Mouse (Mus musculus) heart, postnatal 0 days (tissue): ENCODE measurements around the gene Lmbr1. TPM values are rescaled to one million over a fixed set of nuclear protein-coding genes. Genes with fewer than 3 reads are reported as not detected.

ENCODE experiments used
- ATAC-seq: fragments of 200-750 bp; cut with Nextera tagmentation; 2 replicates; pipeline ENCODE4 v1.8.0; 2017; ENCODE audit warnings: low read depth, moderate number of reproducible peaks, moderate library complexity; ENCODE audit not compliant: insufficient read depth
- DNase-seq: peaks from one replicate; pipeline ENCODE4 v3.0.0-alpha.2; 2016; ENCODE audit warnings: low spot score
- H3K27ac ChIP-seq: fragments of 300-500 bp; sonication (generic); 2 replicates; pipeline ENCODE4 v1.5.1; 2014; ENCODE audit warnings: low read depth, mild to moderate bottlenecking
- H3K27me3 ChIP-seq: fragments of 300-500 bp; sonication (generic); 2 replicates; pipeline ENCODE4 v1.6.1; 2014; ENCODE audit warnings: low read length, mixed read lengths; ENCODE audit not compliant: control insufficient read depth, insufficient read depth
- H3K36me3 ChIP-seq: fragments of 300-500 bp; sonication (generic); replicated peaks from 2 replicates; pipeline ENCODE4 v1.6.1; 2014; ENCODE audit warnings: low read length, mixed read lengths; ENCODE audit not compliant: control insufficient read depth, insufficient read depth
- H3K4me1 ChIP-seq: fragments of 300-500 bp; sonication (generic); 2 replicates; pipeline ENCODE4 v1.6.1; 2014; ENCODE audit warnings: antibody characterized with exemption; ENCODE audit not compliant: control insufficient read depth, insufficient read depth
- H3K4me2 ChIP-seq: fragments of 300-500 bp; sonication (generic); 2 replicates; pipeline ENCODE4 v1.6.1; 2014; ENCODE audit warnings: low read depth, mild to moderate bottlenecking, low read length, moderate library complexity
- H3K4me3 ChIP-seq: fragments of 300-500 bp; sonication (generic); 2 replicates; pipeline ENCODE4 v1.5.1; 2014; ENCODE audit warnings: low read depth, low read length
- H3K9ac ChIP-seq: fragments of 300-500 bp; sonication (generic); replicated peaks from 2 replicates; pipeline ENCODE4 v1.6.1; 2014; ENCODE audit warnings: low read depth, low read length, mixed read lengths
- H3K9me3 ChIP-seq: fragments of 300-500 bp; sonication (generic); replicated peaks from 2 replicates; pipeline ENCODE4 v1.6.1; 2016; ENCODE audit warnings: low read length; ENCODE audit not compliant: control insufficient read depth
- CTCF ChIP-seq: IDR thresholded peaks from 2 replicates; pipeline ENCODE4 v1.5.1; 2016; ENCODE audit warnings: antibody characterized with exemption, control low read depth, low read depth
- EP300 ChIP-seq: IDR thresholded peaks from 2 replicates; pipeline ENCODE4 v1.6.1; 2016; ENCODE audit warnings: antibody characterized with exemption, low read depth
- WGBS: fragments of 180-500 bp; shearing (Covaris S2); extraction: QIAGEN DNeasy Blood & Tissue Kit; methylation state at CpG from one replicate; pipeline ENCODE4 v1.1.7; 2014; 5-methylcytosine and 5-hydroxymethylcytosine counted together
- polyA plus RNA-seq: library from polyadenylated mRNA; unstranded; fragments of >200 nt; fragmentation: Nextera tagmentation; extraction: Ambion mirVana; gene quantifications from 2 replicates; pipeline ENCODE4 v1.2.1, GENCODE M21; 2015
- total RNA-seq: library from RNA; depleted of rRNA; stranded (reverse); fragments of >200 nt; gene quantifications from 2 replicates; pipeline ENCODE4 v1.2.3, GENCODE M21; 2014; ENCODE audit warnings: low replicate concordance

The Lmbr1 gene
- total and polyA plus RNA-seq, 2 experiments from 2014 or later = 16.9 to 18.2 TPM

DNA sequence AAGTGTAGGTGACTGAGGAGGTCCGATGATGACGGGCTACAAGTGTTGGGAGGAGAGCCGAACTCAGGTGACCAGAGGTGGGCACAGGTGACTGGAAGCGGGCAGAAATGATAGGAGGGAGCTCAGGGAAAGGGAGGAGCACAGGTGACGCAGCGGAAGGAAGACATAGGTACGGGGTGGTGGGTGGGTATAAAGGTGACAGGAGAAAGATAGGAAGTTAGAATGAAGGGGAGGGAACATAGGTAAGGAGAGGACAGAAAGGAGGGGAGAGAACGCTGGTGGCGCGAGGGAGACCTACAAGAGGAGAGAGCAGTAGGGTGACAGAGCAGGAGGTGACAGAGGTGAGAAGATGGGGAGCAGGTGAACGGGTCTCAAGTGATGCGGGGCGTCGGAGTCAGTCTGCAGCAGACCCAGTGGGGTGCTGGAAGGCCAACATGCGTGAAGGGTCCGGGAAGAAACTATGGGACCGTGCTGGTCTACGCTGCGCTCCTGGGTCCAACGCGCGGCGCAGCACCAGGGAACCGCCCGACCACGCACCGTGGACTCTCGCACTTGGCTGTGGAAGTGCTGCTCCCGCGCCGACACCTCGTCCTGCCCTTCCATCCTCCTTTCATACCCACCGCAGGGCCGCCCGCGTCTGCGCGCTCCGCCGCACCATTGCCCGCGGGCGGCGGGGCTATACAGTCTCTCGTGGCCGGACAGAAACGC is 446 bp downstream of the Lmbr1 start:
- peak overlapping the region; percentile 85 for H3K9ac ChIP-seq
- peak overlapping the region; percentile 86 for H3K27ac ChIP-seq
- WGBS = 2% methylated on average over 41 of the region's 47 CpGs
- no peaks in the 10 kb centered on the region for H3K36me3 ChIP-seq
- no peak for TF ChIP-seq CTCF
- no peak for TF ChIP-seq EP300
- no peaks in the 10 kb centered on the region for H3K27me3 ChIP-seq
- peak overlapping the region; percentile 75 for H3K4me2 ChIP-seq
- peak overlapping the region; percentile 87 for H3K4me3 ChIP-seq
- H3K9me3 ChIP-seq = no peaks in the 10 kb centered on the region
- DNase-seq (peak; percentile 11), ATAC-seq (peak; percentile 69)
- peaks cover 14% of the 10 kb centered on the region; the same call in 1 of the 2 replicates for H3K4me1 ChIP-seq

GRCm38 (mm10) chr5:29363511-29363910 is 14.7 kb downstream of the Lmbr1 start:
- DNase-seq = peak; percentile 53
- peak overlapping the region; percentile 17; the same call in 1 of the 2 replicates for H3K4me3 ChIP-seq
- peak overlapping the region; percentile 59 for H3K27ac ChIP-seq
- no peak overlapping the region for H3K9ac ChIP-seq
- no peaks in the 10 kb centered on the region for H3K27me3 ChIP-seq
- TF ChIP-seq EP300 (no peak), CTCF (no peak)
- H3K36me3 ChIP-seq = peaks cover 12% of the 10 kb centered on the region
- 0 out of 2 replicates have a peak, but pooled peaks cover 6% of the 10 kb centered on the region for H3K4me1 ChIP-seq
- no peaks in the 10 kb centered on the region for H3K9me3 ChIP-seq
- peak overlapping the region; percentile 33 for H3K4me2 ChIP-seq
- WGBS = 26% methylated on average over 6 of the region's 6 CpGs
- ATAC-seq = peak; percentile 81

DNA sequence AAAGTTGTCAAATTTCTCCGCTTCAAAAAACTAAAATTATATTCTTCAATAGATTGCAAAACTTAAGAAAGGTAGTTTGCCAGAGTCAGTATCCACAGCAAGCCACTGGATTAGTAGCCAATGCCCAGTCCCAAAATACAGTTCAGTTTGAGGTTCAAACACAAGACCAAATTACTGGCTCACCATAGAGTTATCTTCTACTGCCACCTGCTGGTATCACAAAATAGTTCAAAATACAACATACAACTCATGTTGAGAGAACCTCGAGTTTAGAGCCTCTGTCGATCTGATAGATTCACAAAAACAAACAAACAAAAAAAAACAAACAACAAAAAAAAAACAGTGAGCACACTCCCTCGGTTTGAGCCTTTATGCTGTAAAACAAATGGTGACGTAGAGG is 42.4 kb downstream of the Lmbr1 start:
- Histone ChIP-seq H3K9me3 (no peaks in the 10 kb centered on the region), H3K4me1 (no peaks in the 10 kb centered on the region), H3K4me2 (no peak overlapping the region), H3K9ac (no peak overlapping the region), H3K36me3 (0 out of 2 replicates have a peak, but pooled peaks cover 5% of the 10 kb centered on the region), H3K27ac (no peak overlapping the region), H3K27me3 (no peaks in the 10 kb centered on the region), H3K4me3 (no peak overlapping the region)
- ATAC-seq = no peak
- 49% methylated on average over 5 of the region's 5 CpGs for WGBS
- TF ChIP-seq CTCF (peak; percentile 53), EP300 (no peak)
- DNase-seq = peak; percentile 17

GRCm38 (mm10) chr5:29322503-29322902 is 55.7 kb downstream of the Lmbr1 start:
- Histone ChIP-seq H3K9ac (no peak overlapping the region), H3K36me3 (0 out of 2 replicates have a peak, but pooled peaks cover 9% of the 10 kb centered on the region), H3K27me3 (no peaks in the 10 kb centered on the region), H3K4me1 (no peaks in the 10 kb centered on the region), H3K27ac (no peak overlapping the region), H3K4me2 (no peak overlapping the region), H3K4me3 (no peak overlapping the region), H3K9me3 (no peaks in the 10 kb centered on the region)
- DNase-seq (no peak), ATAC-seq (no peak)
- TF ChIP-seq EP300 (no peak), CTCF (no peak)
- 92% methylated on average over 2 of the region's 2 CpGs for WGBS

DNA sequence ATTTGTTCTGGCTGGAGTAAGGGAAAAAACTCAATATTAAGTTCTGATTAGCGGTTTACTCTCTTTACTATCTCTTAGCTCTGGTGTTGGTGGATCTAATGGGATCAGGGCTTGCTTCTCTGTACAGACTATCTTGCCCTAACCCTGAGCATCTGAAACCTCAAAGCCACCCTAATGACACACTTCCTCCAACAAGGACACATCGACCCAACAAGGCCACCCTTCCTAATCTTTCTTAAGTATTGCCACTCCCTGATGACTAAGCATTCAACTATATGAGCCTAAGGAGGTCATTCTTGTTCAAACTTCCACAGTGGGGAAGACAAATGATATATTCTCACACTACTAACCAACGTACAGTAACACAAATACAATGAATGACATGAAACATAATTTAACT is 69.0 kb downstream of the Lmbr1 start:
- WGBS = 66% methylated on average over 3 of the region's 3 CpGs

More for the DNA sequence above, 69.0 kb downstream of the Lmbr1 start:
- Histone ChIP-seq H3K4me3 (no peak overlapping the region), H3K9me3 (no peaks in the 10 kb centered on the region; the same call in 1 of the 2 replicates), H3K27me3 (no peaks in the 10 kb centered on the region), H3K9ac (no peak overlapping the region), H3K36me3 (peaks cover 5% of the 10 kb centered on the region; the same call in 1 of the 2 replicates), H3K27ac (no peak overlapping the region), H3K4me1 (no peaks in the 10 kb centered on the region), H3K4me2 (no peak overlapping the region)
- TF ChIP-seq EP300 = no peak
- TF ChIP-seq CTCF = no peak
- ATAC-seq = no peak
- DNase-seq = no peak
